Mouse (Mus musculus): Measurements from ENCODE around the gene Fbln7. TPM values are rescaled to one million over a fixed set of nuclear protein-coding genes. Genes with fewer than 3 reads are reported as not detected.

Gene Fbln7
- polyA plus RNA-seq, 1 experiment, result 0.19 TPM

DNA sequence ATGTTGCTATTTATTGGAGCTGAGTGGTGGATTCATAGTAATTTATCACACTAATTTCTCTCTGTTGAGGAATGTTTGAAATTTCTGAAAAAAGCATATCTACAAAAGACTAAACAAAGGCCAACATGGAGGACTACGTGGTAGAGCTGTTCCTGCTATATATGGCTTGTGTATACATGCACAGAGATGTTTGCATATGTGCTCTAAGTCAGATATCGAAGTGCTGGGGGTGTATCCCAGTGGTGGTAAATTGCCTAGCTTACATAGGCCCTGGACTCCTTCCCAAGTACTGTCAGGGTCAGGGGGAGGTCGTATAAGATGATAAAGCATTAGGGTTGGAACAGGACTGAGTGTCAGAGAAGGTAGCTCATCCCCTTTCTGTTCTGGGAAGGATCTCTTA is 30.2 kb upstream of the Fbln7 start:
- Histone ChIP-seq H3K79me2 (ENCODE audit: control insufficient read depth, insufficient read depth) (no peaks in the 10 kb centered on the region), H3K27me3 (ENCODE audit: control insufficient read depth, insufficient read depth, insufficient read length) (no peaks in the 10 kb centered on the region), H3K4me2 (ENCODE audit: low read depth) (no peak overlapping the region), H3K36me3 (ENCODE audit: control insufficient read depth, insufficient read depth) (peaks cover 50% of the 10 kb centered on the region), H3K4me3 (no peak overlapping the region), H3ac (ENCODE audit: control insufficient read depth, insufficient read length) (no peak overlapping the region)
- TF ChIP-seq CEBPB (IDR thresholded peaks at IDR 0.05; ENCODE audit: insufficient read depth, poor library complexity, severe bottlenecking), result no peak
- TF ChIP-seq TCF12 (IDR thresholded peaks at IDR 0.05; ENCODE audit: insufficient read depth, poor library complexity, severe bottlenecking), result no peak
- TF ChIP-seq POLR2A (IDR thresholded peaks at IDR 0.05; ENCODE audit: insufficient read length, low read depth), result no peak
- no peak for TF ChIP-seq MYOG (IDR thresholded peaks at IDR 0.05; ENCODE audit: control insufficient read depth in 1 of 3, insufficient read depth in 1 of 3, insufficient read length in 2 of 3, low read depth in 2 of 3)
- TF ChIP-seq TCF3 (IDR thresholded peaks at IDR 0.05; ENCODE audit: insufficient read length, low read depth), result no peak
- TF ChIP-seq REST (IDR thresholded peaks at IDR 0.05; ENCODE audit: insufficient read depth, insufficient read length), result no peak
- no peak for TF ChIP-seq MAX (IDR thresholded peaks at IDR 0.05; ENCODE audit: low read depth)

DNA sequence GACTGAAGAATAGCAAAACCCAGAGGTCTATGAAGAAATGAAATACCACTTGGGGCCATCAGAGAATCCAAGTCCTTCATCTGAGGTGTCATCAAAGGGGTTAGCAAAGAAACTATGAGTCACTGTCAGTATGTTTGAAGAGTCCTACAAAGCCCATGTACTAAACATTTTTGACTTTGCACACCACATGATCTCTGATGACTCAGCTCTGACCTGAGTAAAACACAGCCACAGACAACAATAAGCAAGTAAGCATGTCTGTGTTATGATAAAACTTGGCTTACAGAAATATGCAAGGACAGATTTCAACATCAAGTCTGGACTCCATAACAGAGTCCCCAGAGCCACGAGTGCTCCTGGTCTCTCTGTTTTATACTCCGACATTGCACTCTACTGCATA is 29.7 kb upstream of the Fbln7 start:
- TF ChIP-seq USF1 (IDR thresholded peaks at IDR 0.05; ENCODE audit: low read depth) (peak; percentile 37), MYOG (IDR thresholded peaks at IDR 0.05; ENCODE audit: control insufficient read depth in 1 of 3, insufficient read depth in 1 of 3, insufficient read length in 2 of 3, low read depth in 2 of 3) (no peak), TCF3 (IDR thresholded peaks at IDR 0.05; ENCODE audit: insufficient read length, low read depth) (no peak), E2F4 (IDR thresholded peaks at IDR 0.05; ENCODE audit: insufficient read depth) (no peak)
- Histone ChIP-seq H3ac (ENCODE audit: control insufficient read depth, insufficient read length) (no peak overlapping the region), H3K36me3 (ENCODE audit: control insufficient read depth, insufficient read depth) (peaks cover 49% of the 10 kb centered on the region), H3K4me2 (ENCODE audit: low read depth) (no peak overlapping the region), H3K4me3 (no peak overlapping the region), H3K27me3 (ENCODE audit: control insufficient read depth, insufficient read depth, insufficient read length) (no peaks in the 10 kb centered on the region), H3K79me2 (ENCODE audit: control insufficient read depth, insufficient read depth) (no peaks in the 10 kb centered on the region)

DNA sequence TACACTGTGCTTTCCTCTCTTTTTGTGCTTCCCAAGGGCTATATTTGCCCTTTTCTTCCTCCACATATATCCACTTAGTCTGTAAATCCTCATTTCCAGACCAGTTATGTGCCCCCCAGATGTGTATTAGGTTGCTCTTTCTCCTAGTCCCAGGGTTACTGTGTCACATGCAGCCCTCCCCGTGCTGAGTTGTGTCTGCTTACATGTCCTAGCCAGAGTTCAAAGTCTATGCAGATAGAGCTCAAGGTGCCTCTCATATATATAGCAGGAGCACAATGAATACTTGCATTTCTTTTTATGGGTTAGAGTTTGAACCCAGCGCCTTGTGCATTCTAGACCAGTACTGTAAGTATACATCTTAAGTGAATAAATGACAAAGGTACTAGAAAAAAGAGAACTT is 29.3 kb upstream of the Fbln7 start:
- TF ChIP-seq POLR2A (IDR thresholded peaks at IDR 0.05; ENCODE audit: insufficient read length, low read depth), result no peak
- TF ChIP-seq CEBPB (IDR thresholded peaks at IDR 0.05; ENCODE audit: insufficient read depth, poor library complexity, severe bottlenecking), result no peak
- TF ChIP-seq POLR2AphosphoS2 (IDR thresholded peaks at IDR 0.05; ENCODE audit: insufficient read length, low read depth), result no peak
- TF ChIP-seq MYOD1 (IDR thresholded peaks at IDR 0.05; ENCODE audit: control insufficient read depth in 1 of 3, insufficient read length in 2 of 3, low read depth in 2 of 3), result no peak
- no peak for TF ChIP-seq MYOG (IDR thresholded peaks at IDR 0.05; ENCODE audit: control insufficient read depth in 1 of 3, insufficient read depth in 1 of 3, insufficient read length in 2 of 3, low read depth in 2 of 3)
- TF ChIP-seq REST (IDR thresholded peaks at IDR 0.05; ENCODE audit: insufficient read depth, insufficient read length), result no peak
- TF ChIP-seq MAX (IDR thresholded peaks at IDR 0.05; ENCODE audit: low read depth), result no peak
- TF ChIP-seq TCF12 (IDR thresholded peaks at IDR 0.05; ENCODE audit: insufficient read depth, poor library complexity, severe bottlenecking), result no peak
- no peak for TF ChIP-seq TCF3 (IDR thresholded peaks at IDR 0.05; ENCODE audit: insufficient read length, low read depth)
- TF ChIP-seq E2F4 (IDR thresholded peaks at IDR 0.05; ENCODE audit: insufficient read depth), result no peak
- no peak for TF ChIP-seq USF1 (IDR thresholded peaks at IDR 0.05; ENCODE audit: low read depth)
- TF ChIP-seq SRF (IDR thresholded peaks at IDR 0.05; ENCODE audit: control insufficient read depth, insufficient read length, low read depth), result no peak
- H3ac ChIP-seq (ENCODE audit: control insufficient read depth, insufficient read length), result no peak overlapping the region
- no peak overlapping the region for H3K4me3 ChIP-seq
- H3K79me2 ChIP-seq (ENCODE audit: control insufficient read depth, insufficient read depth), result no peaks in the 10 kb centered on the region
- no peak overlapping the region for H3K4me2 ChIP-seq (ENCODE audit: low read depth)
- no peaks in the 10 kb centered on the region for H3K27me3 ChIP-seq (ENCODE audit: control insufficient read depth, insufficient read depth, insufficient read length)
- H3K36me3 ChIP-seq (ENCODE audit: control insufficient read depth, insufficient read depth), result peaks cover 49% of the 10 kb centered on the region

DNA sequence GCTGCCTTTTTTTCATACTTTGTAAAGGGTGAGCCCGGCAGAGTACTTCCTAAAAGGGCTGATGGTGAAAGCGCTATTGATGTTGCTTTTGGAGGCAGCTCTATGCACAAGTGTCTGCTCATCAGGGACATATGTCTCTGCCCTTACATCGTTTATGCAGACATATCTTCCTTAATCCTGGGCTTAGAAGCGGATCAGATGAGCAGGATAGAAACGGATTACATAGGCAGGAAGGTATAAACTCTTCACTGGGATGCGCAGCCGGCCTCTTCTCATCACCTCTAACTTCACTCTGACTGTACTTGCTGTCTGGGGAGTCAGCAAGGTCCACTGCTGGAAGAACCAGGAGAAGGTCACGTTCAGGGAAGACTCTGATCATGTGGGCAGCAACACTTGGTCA is 25.2 kb upstream of the Fbln7 start:
- no peak for TF ChIP-seq SRF (IDR thresholded peaks at IDR 0.05; ENCODE audit: control insufficient read depth, insufficient read length, low read depth)
- no peak for TF ChIP-seq CEBPB (IDR thresholded peaks at IDR 0.05; ENCODE audit: insufficient read depth, poor library complexity, severe bottlenecking)
- TF ChIP-seq MAX (IDR thresholded peaks at IDR 0.05; ENCODE audit: low read depth), result no peak
- Histone ChIP-seq H3K4me3 (no peak overlapping the region), H3K79me2 (ENCODE audit: control insufficient read depth, insufficient read depth) (no peaks in the 10 kb centered on the region), H3K36me3 (ENCODE audit: control insufficient read depth, insufficient read depth) (peaks cover 59% of the 10 kb centered on the region), H3K27me3 (ENCODE audit: control insufficient read depth, insufficient read depth, insufficient read length) (no peaks in the 10 kb centered on the region), H3K4me2 (ENCODE audit: low read depth) (no peak overlapping the region), H3ac (ENCODE audit: control insufficient read depth, insufficient read length) (no peak overlapping the region)

DNA sequence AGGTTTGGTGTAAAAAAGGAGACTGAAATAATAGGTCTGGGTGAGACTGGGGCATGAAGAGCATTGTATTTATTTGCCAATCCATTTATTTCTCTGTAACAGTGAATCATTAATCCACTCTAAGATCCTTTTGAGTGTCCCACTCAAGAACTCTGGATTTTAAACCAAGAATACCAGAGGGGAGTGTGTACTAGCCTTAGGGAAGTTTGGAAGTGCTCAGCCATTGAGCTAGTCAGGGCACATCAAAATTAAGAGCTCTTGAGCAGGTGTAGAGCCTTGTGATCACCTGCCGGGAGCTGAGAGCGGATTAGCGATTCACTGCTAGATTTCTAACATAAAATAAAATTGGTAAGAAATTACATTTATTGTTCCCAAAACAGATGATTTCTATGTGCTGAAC is 24.2 kb upstream of the Fbln7 start:
- no peaks in the 10 kb centered on the region for H3K27me3 ChIP-seq (ENCODE audit: control insufficient read depth, insufficient read depth, insufficient read length)
- no peaks in the 10 kb centered on the region for H3K79me2 ChIP-seq (ENCODE audit: control insufficient read depth, insufficient read depth)
- H3K4me3 ChIP-seq, result no peak overlapping the region
- no peak overlapping the region for H3K4me2 ChIP-seq (ENCODE audit: low read depth)
- TF ChIP-seq MYOD1 (IDR thresholded peaks at IDR 0.05; ENCODE audit: control insufficient read depth in 1 of 3, insufficient read length in 2 of 3, low read depth in 2 of 3), result no peak
- TF ChIP-seq MYOG (IDR thresholded peaks at IDR 0.05; ENCODE audit: control insufficient read depth in 1 of 3, insufficient read depth in 1 of 3, insufficient read length in 2 of 3, low read depth in 2 of 3), result no peak
- TF ChIP-seq REST (IDR thresholded peaks at IDR 0.05; ENCODE audit: insufficient read depth, insufficient read length), result no peak
- TF ChIP-seq MAX (IDR thresholded peaks at IDR 0.05; ENCODE audit: low read depth), result no peak
- no peak for TF ChIP-seq CEBPB (IDR thresholded peaks at IDR 0.05; ENCODE audit: insufficient read depth, poor library complexity, severe bottlenecking)
- TF ChIP-seq TCF12 (IDR thresholded peaks at IDR 0.05; ENCODE audit: insufficient read depth, poor library complexity, severe bottlenecking), result no peak
- no peak for TF ChIP-seq USF1 (IDR thresholded peaks at IDR 0.05; ENCODE audit: low read depth)
- no peak for TF ChIP-seq POLR2AphosphoS2 (IDR thresholded peaks at IDR 0.05; ENCODE audit: insufficient read length, low read depth)
- TF ChIP-seq E2F4 (IDR thresholded peaks at IDR 0.05; ENCODE audit: insufficient read depth), result no peak
- TF ChIP-seq POLR2A (IDR thresholded peaks at IDR 0.05; ENCODE audit: insufficient read length, low read depth), result no peak
- TF ChIP-seq TCF3 (IDR thresholded peaks at IDR 0.05; ENCODE audit: insufficient read length, low read depth), result no peak
- TF ChIP-seq SRF (IDR thresholded peaks at IDR 0.05; ENCODE audit: control insufficient read depth, insufficient read length, low read depth), result no peak
- H3ac ChIP-seq (ENCODE audit: control insufficient read depth, insufficient read length), result no peak overlapping the region
- H3K36me3 ChIP-seq (ENCODE audit: control insufficient read depth, insufficient read depth), result peaks cover 61% of the 10 kb centered on the region
